Mouse (Mus musculus): ENCODE measurements at regions not wholly inside any gene's neighbourhood (a gene's known extent, or its start where the extent isn't known, plus 50 kb on each side); places are given as distances from the start of the nearest gene placed in this dataset.

- no peak for DNase-seq (ENCODE audit: low spot score in 2 of 2)
Observed at GRCm38 (mm10) chr3:52815497-52815896, 201.5 kb downstream of the Cog6 start.

- DNase-seq (ENCODE audit: low spot score in 2 of 2), result no peak
Observed at GRCm38 (mm10) chr3:52802324-52802723, 214.7 kb downstream of the Cog6 start.

GRCm38 (mm10) chr3:52801446-52801845 lies 215.6 kb downstream of the Cog6 start:
- DNase-seq (ENCODE audit: low spot score in 2 of 2), result no peak

- no peak for DNase-seq (ENCODE audit: low spot score in 2 of 2)
Observed at GRCm38 (mm10) chr3:52800673-52801072, 216.4 kb downstream of the Cog6 start.

- DNase-seq (ENCODE audit: low spot score in 2 of 2), result no peak
Observed at GRCm38 (mm10) chr3:52797801-52798200, 219.2 kb downstream of the Cog6 start.

DNA sequence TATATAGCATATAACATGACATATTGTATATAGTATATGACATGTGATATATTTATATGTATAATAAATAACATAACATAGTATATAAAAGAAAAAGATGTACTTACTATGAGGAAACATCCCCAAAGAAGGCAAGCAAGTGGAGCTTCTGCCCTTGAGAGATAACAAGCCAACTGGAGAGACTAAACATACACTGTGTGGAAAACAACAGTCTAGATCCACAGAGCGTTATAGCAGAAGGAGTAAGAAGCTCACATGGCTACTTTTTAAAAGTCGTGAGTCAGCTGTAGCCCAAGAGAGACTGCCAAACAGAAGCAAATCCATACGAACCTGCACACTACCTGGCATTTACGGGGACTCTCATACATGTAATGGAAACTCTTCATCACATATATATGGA lies 219.9 kb downstream of the Cog6 start:
- DNase-seq (ENCODE audit: low spot score in 2 of 2), result no peak

- no peak for DNase-seq (ENCODE audit: low spot score in 2 of 2)
Observed at GRCm38 (mm10) chr3:52794218-52794617, 222.8 kb downstream of the Cog6 start.

DNA sequence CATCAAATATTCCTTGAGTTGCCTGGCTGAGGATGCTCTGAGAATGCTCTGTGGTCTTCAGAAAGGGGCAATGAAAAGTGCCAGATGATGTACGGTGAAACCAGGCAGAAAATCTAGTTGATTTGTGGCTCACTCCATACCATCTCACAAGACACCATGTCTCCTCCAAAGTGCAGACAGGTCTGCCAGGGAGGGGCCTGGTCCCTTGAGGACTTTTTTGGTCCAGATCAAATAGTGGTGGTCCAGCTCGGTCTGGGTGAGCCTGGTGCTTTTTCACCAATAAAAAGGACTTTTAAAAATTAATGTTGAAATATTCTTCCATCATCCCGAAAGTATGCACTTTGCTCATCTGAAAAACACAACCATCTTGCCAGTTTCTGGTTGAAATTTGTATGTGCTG lies 224.2 kb downstream of the Cog6 start:
- DNase-seq (ENCODE audit: low spot score in 2 of 2), result no peak

DNA sequence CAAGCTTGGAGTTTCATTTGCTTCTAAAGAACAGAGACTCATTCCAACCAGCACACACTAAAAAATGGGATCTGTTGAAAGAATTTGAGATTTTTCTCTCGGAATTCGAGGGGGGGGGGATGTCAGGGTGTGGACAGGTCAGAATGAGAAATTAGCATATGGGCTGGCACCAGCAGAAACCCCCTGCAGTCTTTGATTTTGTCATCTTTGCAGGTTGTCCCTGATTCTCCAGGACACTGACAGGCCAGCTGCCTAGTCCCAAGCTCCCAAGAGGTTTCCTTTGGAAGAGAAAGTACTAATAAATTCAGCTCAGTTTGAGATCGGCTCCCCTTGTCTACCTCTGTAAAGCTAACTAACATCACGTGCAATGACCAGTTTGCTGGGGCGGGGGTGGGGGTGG lies 224.9 kb downstream of the Cog6 start:
- no peak for DNase-seq (ENCODE audit: low spot score in 2 of 2)

- DNase-seq (ENCODE audit: low spot score in 2 of 2), result no peak
Observed at GRCm38 (mm10) chr3:52790942-52791341, 226.1 kb downstream of the Cog6 start.

GRCm38 (mm10) chr3:52787964-52788760 lies 228.9 kb downstream of the Cog6 start:
- no peak for DNase-seq (ENCODE audit: low spot score in 2 of 2)

- no peak for DNase-seq (ENCODE audit: low spot score in 2 of 2)
Observed at GRCm38 (mm10) chr3:52785595-52785994, 231.4 kb downstream of the Cog6 start.

GRCm38 (mm10) chr3:52784476-52784875 lies 232.6 kb downstream of the Cog6 start:
- DNase-seq (ENCODE audit: low spot score in 2 of 2), result no peak

DNA sequence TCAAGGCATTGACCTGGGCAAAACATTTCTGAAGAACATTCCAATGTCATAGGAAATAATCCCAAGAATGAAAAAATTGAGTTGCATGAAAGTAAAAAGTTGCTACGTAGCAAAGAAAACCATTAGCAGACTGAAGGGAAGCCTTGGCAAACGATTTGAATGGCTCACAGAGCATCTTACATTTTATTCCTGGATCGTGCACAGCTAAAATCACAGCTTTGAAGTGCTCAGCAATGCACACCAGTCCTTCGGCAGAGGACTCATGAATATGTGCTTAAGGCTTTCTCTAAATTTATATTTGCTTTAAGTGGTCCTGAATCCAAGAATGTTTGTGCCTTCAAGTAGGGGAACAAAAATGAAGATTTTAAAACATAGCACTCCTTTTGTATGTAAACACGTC lies 234.5 kb downstream of the Cog6 start:
- DNase-seq (ENCODE audit: low spot score in 2 of 2), result no peak

DNA sequence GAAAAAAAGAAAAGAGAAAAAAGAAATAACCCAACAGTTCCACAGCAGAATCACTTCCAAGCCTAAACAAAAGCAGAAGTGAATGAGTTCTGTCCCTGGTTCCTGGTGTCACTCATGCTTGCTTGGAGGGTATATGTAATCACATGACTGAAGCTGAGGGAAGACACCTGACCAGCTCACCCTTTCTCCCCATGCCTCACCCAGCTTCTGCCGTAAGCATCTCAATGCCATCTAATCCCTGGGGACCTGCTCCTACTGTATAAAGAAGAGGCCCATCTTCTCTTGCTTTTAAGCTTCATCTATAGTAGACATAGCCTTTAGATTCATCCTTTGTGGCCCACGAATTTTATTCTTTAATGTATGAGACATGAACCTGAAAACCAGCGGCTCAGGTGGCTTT lies 235.5 kb downstream of the Cog6 start:
- DNase-seq (ENCODE audit: low spot score in 2 of 2), result no peak

DNA sequence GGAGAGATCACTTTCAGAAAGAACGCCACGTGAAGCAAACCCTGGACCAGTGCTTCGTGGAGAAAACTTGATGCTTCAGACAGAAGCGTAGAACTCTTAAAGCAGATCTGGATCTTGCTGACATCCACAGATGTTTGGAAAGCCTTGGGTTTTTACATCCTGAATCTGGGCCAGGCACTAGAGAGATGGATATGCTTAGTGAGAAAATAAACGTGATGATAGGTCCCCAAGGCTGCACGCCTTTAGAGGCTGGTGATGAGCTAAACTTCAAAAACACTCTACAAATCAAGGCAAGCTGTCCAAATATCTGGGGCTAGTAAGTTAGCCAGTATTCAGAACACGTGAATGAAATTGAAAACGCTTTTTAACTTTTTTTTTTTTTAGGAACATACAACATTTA lies 236.7 kb downstream of the Cog6 start:
- DNase-seq (ENCODE audit: low spot score in 2 of 2), result no peak

DNA sequence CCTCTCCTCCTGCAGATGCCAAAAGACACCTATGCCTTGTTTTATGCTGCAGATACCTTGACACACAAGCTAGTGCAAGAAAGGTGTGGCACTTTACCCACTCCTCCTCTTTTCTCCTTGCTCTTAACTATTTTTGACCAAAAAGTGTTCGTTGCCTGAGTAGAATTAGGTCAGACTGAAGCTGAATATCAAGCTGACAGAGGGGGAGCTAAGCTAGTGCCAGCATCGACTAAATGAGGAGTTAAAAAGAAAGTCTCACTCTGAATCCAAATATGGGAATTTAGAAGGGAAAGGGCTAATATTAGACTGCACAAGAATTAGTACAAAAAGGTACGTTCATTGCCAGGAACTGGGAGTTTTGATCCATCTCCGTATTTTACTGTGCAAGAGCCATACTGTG lies 241.2 kb downstream of the Cog6 start:
- no peak for DNase-seq (ENCODE audit: low spot score in 2 of 2)

GRCm38 (mm10) chr3:52775156-52775555 lies 241.9 kb downstream of the Cog6 start:
- DNase-seq (ENCODE audit: low spot score in 2 of 2), result no peak

DNA sequence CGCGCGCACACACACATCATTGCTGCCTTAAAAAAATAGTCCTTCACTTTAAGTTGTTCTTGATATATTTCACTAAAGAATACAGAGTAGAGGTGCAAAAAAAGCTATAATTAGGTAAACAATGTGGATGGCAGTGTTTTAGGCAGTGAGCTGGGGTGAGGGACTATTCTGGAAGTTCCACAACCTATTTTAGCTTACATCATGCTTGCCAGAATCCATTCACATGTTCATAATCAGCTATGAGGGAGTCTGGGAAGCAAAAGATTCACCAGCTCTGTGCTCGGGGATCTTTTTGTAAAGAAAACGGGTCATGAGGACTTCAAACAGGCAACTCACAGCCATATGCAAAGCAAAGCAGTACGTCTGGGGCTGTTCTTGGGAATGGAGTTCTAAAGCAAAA lies 242.3 kb downstream of the Cog6 start:
- DNase-seq (ENCODE audit: low spot score in 2 of 2), result no peak

GRCm38 (mm10) chr3:52767276-52767675 lies 249.8 kb downstream of the Cog6 start:
- no peak for DNase-seq (ENCODE audit: low spot score in 2 of 2)

DNA sequence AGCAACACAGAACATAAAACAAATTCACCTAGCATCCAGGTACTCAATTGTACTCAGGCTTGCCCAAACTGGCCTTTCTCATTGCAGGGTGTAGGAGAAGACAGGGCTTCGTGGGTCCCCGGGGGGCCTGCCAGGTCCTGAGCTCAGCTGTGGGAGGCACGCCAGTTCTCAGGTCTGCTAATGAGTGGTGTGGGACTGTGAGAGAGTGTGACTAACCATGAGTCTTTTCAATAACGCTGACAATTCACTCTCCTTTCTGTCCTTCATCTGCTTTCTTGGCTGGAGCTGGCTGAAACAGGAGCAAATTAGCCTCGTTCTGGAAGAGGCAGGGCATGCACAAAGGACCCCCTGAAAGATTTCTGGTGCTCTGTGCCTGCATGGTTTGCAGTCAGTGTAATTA lies 250.2 kb downstream of the Cog6 start:
- DNase-seq (ENCODE audit: low spot score in 2 of 2), result no peak

- DNase-seq (ENCODE audit: low spot score in 2 of 2), result no peak
Observed at GRCm38 (mm10) chr3:52764166-52764565, 252.9 kb downstream of the Cog6 start.

GRCm38 (mm10) chr3:52763660-52764059 lies 253.4 kb downstream of the Cog6 start:
- no peak for DNase-seq (ENCODE audit: low spot score in 2 of 2)

DNA sequence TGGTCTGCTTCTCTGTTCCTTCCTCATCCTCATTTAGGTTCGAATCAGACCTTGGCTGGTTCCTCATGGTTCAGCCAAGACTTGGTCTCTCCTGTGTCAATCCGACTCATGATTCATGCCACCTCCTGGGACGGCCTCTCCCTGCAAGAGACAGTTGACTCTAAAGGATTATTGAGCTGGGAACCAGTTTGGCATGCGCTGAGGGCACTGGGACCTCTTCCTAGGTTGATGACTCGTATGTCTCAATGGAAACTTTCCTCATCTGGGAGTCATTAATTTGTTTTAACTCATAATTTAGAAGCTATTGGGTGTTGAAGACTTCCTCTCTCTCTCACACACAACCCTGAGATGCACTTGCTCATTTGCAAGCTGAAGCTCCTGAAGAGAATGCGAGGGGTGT lies 254.5 kb downstream of the Cog6 start:
- no peak for DNase-seq (ENCODE audit: low spot score in 2 of 2)

Data from spleen, postnatal 14 days (tissue).